Mouse (Mus musculus): Measurements from ENCODE around the gene Plvap. TPM values are rescaled to one million over a fixed set of nuclear protein-coding genes. Genes with fewer than 3 reads are reported as not detected.

The Plvap gene
- total RNA-seq, 2 experiments from 2014 or later = 7.7 to 11.7 TPM

DNA sequence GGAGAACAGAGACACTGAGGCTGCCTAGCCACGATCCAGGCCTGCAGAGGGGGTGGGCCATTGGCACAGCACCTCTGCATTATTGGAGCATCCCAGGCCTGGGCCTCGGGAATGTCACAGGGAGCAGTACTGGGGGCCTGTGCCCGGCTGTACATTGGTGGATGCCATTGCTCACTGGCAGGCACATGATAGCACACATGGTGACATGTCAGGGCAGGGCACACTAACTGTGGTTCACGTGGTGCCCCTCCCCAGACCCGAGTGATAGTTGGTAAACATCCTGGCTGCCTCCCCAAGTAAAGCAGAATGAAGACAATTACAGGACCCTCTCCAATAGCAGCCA lies 40.7 kb downstream of the Plvap start:
- intact Hi-C loops (cut with DNase I; ENCODE audit: low total_unique reads) = no loop called here

GRCm38 (mm10) chr8:71470146-71470912 lies 41.2 kb downstream of the Plvap start:
- no peak for DNase-seq
- intact Hi-C loops (cut with DNase I; ENCODE audit: low total_unique reads) = no loop called here

More for the DNA sequence above, 40.7 kb downstream of the Plvap start:
- DNase-seq = no peak

GRCm38 (mm10) chr8:71469411-71469810 lies 42.1 kb downstream of the Plvap start:
- peak; percentile 58 for DNase-seq
- intact Hi-C loops (cut with DNase I; ENCODE audit: low total_unique reads) = loop anchor here (10.0 kb wide), 1 partner anchor 95 kb away; the partner anchor contains the start of gene Ocel1

GRCm38 (mm10) chr8:71468916-71469315 lies 42.6 kb downstream of the Plvap start, which contains the start of gene Dda1:
Gene Dda1, plus strand, starts transcription at chr8:71469199.
- DNase-seq = peak; percentile 98
- intact Hi-C loops (cut with DNase I; ENCODE audit: low total_unique reads) = loop anchor here (10.0 kb wide), 1 partner anchor 94 kb away; the partner anchor contains the start of gene Ocel1

- no peak for DNase-seq
- intact Hi-C loops (cut with DNase I; ENCODE audit: low total_unique reads) = loop anchor here (10.0 kb wide), 1 partner anchor 93 kb away; the partner anchor contains the start of gene Ocel1
These were observed 43.6 kb downstream of the Plvap start for GRCm38 (mm10) chr8:71468001-71468400.

GRCm38 (mm10) chr8:71467201-71467600 lies 44.4 kb downstream of the Plvap start:
- intact Hi-C loops (cut with DNase I; ENCODE audit: low total_unique reads) = loop anchor here (10.0 kb wide), 1 partner anchor 92 kb away; the partner anchor contains the start of gene Ocel1
- DNase-seq = no peak

- intact Hi-C loops (cut with DNase I; ENCODE audit: low total_unique reads) = loop anchor here (10.0 kb wide), 1 partner anchor 91 kb away; the partner anchor contains the start of gene Ocel1
- DNase-seq = no peak
These were observed 45.4 kb downstream of the Plvap start for GRCm38 (mm10) chr8:71466198-71466597.

DNA sequence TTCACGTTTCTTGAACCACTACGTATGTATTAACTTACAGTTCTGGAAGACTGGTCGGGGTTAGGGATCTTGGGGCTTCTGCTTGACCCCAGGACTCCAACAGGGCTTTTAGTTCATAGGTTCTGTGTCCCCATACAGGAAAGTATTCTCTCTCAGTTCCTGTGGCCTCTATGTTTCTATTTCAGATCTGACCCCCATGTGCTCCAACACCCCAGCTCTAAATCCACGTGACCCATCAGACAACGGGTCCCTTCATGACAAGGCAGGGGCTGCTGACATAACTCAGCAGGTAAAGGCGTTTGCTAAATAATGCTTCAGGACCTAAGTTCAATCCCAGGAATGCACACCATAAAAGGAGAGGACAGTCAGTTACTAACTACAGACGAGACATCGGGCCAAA lies 45.8 kb downstream of the Plvap start:
- no peak for DNase-seq
- intact Hi-C loops (cut with DNase I; ENCODE audit: low total_unique reads) = loop anchor here (10.0 kb wide), 1 partner anchor 91 kb away; the partner anchor contains the start of gene Ocel1

GRCm38 (mm10) chr8:71464513-71465500 lies 46.7 kb downstream of the Plvap start, which contains the start of gene Mrpl34:
Gene Mrpl34, plus strand, starts transcription at chr8:71464959.
- DNase-seq = peak; percentile 96
- intact Hi-C loops (cut with DNase I; ENCODE audit: low total_unique reads) = loop anchor here (10.0 kb wide), 1 partner anchor 90 kb away; the partner anchor contains the start of gene Ocel1

DNA sequence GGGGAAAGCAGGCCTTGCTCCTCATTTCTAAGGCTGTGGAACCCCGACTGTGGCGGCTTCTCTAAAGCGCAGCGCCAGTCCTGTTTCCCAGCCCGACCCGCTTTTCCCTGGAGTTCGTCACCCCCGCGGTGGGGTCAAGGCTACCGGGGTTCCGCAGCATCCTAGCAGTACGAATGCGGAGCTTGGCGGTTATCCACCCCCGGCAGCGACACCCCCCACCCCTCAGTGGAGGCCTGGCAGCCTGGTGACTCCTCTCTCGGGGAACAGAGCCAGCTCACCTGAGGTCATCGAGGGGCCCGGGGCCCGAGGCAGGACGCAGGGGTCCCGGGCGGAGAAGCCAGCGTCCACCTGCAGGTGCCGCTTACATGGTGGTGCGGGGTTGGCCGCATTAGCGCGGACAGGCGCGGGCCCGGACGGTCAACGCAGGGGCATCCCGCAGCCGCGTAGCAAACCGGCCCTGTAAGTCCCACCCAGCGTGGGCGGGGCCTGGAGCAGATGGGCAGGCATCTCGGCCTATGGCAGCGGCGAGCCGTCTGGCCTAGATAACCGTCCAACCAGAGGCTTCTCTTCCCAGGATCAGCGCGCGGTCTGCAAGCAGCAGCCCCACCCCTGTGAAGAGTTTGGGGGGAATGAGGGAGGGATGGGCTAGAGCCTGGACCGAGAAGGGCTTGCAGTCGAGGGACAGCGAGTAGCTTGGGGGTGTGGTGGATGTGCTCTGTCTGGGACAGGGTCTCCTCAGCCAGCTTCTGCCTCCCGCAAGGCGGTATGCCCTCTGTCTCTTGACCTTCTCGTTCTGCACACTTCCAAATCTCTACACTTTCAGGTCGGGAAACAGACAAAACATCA lies 48.1 kb downstream of the Plvap start, which contains the start of gene Abhd8:
Gene Abhd8 (minus strand): TSS at position 468 of the 846 bp plus-strand sequence.
- intact Hi-C loops (cut with DNase I; ENCODE audit: low total_unique reads) = loop anchor here (10.0 kb wide), 1 partner anchor 89 kb away; the partner anchor contains the start of gene Ocel1
- DNase-seq = peak; percentile 96

GRCm38 (mm10) chr8:71462786-71463185 lies 48.8 kb downstream of the Plvap start:
- intact Hi-C loops (cut with DNase I; ENCODE audit: low total_unique reads) = loop anchor here (10.0 kb wide), 1 partner anchor 88 kb away; the partner anchor contains the start of gene Ocel1
- DNase-seq = no peak

- intact Hi-C loops (cut with DNase I; ENCODE audit: low total_unique reads) = loop anchor here (10.0 kb wide), 1 partner anchor 87 kb away; the partner anchor contains the start of gene Ocel1
- DNase-seq = no peak
These were observed 49.4 kb downstream of the Plvap start for GRCm38 (mm10) chr8:71462191-71462590.

DNA sequence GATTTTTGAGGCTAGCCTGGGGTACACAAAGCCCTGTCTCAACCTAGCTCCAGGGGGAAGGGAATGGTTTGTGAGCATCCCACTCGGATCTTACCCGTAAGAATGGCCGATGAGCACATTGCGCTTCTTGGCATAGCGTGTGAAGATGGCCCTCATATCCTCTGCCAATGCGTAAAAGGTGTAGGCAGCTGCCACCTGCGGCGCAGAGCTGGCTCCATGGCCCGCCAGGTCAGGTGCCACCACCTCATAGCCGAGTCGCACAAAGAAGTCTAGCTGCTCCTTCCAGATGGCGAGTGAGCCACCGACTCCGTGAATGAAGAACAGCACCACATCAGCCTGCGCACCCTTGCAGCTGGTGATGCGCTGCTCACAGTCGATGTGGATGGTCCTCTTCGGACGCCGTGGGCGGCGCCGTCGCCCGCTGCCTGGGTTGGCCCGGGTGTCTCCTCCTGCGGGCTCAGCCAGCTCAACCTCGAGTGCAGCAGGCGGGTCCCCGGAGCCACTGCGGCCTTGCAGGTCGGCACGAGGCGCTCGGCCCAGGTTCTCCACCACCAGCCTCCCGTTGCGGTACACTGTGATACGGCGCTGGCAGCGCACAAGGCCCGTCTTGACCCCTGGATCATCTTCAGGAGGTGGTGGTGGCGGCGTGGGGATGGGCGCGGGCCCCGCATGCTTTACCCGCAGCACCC lies 50.3 kb downstream of the Plvap start:
- no peak for DNase-seq
- intact Hi-C loops (cut with DNase I; ENCODE audit: low total_unique reads) = loop anchor here (10.0 kb wide), 1 partner anchor 86 kb away; the partner anchor contains the start of gene Ocel1

DNA sequence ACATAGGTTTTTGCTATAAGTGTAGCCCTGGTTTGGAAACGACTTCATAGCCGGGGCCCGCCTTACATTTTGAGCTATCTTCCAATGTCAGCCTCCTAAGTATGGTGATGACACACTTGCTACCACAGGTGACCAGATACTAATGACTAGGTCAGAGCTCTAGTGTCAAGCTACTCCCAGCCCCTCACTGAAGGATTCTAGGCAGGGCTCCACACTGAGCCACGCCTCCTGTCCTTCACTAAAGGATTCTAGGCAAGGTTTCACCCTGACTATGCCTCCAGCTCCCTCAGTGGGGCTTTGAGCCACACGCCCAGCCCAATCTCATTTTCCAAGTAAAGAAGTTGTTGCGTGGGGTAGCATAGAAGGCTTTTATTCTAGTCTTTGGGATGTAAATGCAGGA lies 50.8 kb downstream of the Plvap start:
- intact Hi-C loops (cut with DNase I; ENCODE audit: low total_unique reads) = loop anchor here (10.0 kb wide), 1 partner anchor 86 kb away; the partner anchor contains the start of gene Ocel1
- DNase-seq = no peak

DNA sequence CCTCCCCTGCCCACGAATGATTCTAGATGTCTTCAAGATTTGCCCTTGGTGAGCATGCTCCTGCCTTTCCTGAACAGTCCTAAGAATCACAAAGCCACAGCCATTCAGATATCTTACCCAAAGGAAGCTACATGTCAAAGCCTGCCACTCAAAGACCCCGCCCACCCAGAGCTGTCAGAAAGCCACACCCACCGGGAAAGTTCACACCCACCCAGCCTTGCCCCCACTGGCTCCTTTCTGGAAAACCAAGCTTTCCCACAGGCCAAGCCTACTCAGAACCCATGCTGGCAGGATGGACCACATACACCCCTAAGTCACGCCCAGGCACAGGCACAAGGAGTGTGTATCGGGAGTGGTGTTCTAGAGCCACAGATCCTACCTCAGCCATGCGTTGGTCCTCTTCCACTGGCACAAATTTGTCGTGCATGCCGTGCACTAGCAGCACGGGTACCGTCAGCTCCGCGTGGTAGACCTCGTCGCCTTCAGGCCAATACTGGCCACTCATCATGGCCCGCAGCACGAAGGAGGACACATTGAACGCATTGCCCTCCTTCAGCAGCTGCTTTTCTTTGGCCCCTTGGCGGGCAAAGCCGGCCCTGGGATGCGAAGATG lies 53.8 kb downstream of the Plvap start:
- no peak for DNase-seq
- intact Hi-C loops (cut with DNase I; ENCODE audit: low total_unique reads) = no loop called here

- intact Hi-C loops (cut with DNase I; ENCODE audit: low total_unique reads) = no loop called here
These were observed 54.6 kb downstream of the Plvap start for GRCm38 (mm10) chr8:71456906-71457305.

DNA sequence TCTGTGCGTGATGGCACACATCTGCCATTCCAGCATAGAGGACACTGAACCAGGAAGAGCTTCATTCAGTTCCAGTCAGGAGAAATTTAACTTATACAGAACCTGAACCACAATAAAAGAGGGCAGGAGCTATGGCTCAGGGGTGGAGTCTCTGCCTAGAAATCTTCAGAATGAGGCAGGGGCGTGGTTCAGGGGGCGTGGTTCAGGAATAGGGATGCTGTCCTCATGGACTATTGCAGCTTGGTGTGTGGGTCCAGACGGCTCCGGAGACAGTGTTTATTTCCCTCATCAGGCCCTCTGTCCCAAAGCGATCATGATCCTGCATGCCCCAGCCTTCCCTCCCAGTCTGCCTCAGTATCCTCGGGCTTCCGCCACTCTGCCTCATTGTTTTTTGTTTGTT lies 56.9 kb downstream of the Plvap start:
- no peak for DNase-seq
- intact Hi-C loops (cut with DNase I; ENCODE audit: low total_unique reads) = no loop called here

More at GRCm38 (mm10) chr8:71456906-71457305, 54.6 kb downstream of the Plvap start:
- DNase-seq = no peak

Measured in gastrocnemius, postnatal 14 days (tissue).